In genomic region chr4:119490806-119491205, GRCm38 (mm10) we compare ENCODE assay signal across 9 mouse cellular contexts. TPM values are rescaled to one million over a fixed set of nuclear protein-coding genes. Genes with fewer than 3 reads are reported as not detected.
DNase-seq lines count a peak whose midpoint lies in the region; ATAC-seq and TF ChIP-seq lines count a peak whose summit lies in the region.
"Had no signal": no experiment of that assay in that cellular context is flagged by ENCODE, and none has a peak within 500 bp of the region (broad histone marks: within the 10 kb centered on the region; RNA-seq: fewer than 3 reads in every experiment).

No protein-coding gene starts in this region.

- H3K4me1 ChIP-seq in kidney, embryonic 15.5 days = peaks cover 5% of the 10 kb centered on the region; the same call in 1 of the 2 replicates
- peaks cover 26% of the 10 kb centered on the region for H3K4me1 ChIP-seq in hindbrain, embryonic 15.5 days (replicated peaks)
- peaks cover 16% of the 10 kb centered on the region for H3K4me1 ChIP-seq in midbrain, embryonic 15.5 days
- peaks cover 12% of the 10 kb centered on the region; the same call in 1 of the 2 replicates for H3K4me1 ChIP-seq in forebrain, embryonic 13.5 days
- H3K4me1 ChIP-seq: limb, embryonic 12.5 days had no signal

- DNase-seq in kidney, adult 9 months = peak; percentile 27
- peak; percentile 84 for DNase-seq in ES-CJ7 (ENCODE audit: low read depth, low spot score)
- DNase-seq in brain, embryonic 14.5 days (ENCODE audit: low read depth) = peak; percentile 45

- WGBS in kidney, embryonic 15.5 days = 74% methylated on average over 3 of the region's 3 CpGs
- WGBS in hindbrain, embryonic 15.5 days = 84% methylated on average over 3 of the region's 3 CpGs
- WGBS in midbrain, embryonic 15.5 days = 78% methylated on average over 3 of the region's 3 CpGs
- 78% methylated on average over 3 of the region's 3 CpGs for WGBS in forebrain, embryonic 13.5 days

- no peak for TF ChIP-seq POLR2A in brain, embryonic 14.5 days (IDR thresholded peaks at IDR 0.05; ENCODE audit: borderline replicate concordance, extremely low read depth, insufficient read depth, insufficient read length, poor library complexity, severe bottlenecking)

- H3K9ac ChIP-seq in kidney, embryonic 15.5 days = no peak overlapping the region
- no peak overlapping the region for H3K9ac ChIP-seq in hindbrain, embryonic 15.5 days
- no peak overlapping the region for H3K9ac ChIP-seq in midbrain, embryonic 15.5 days
- H3K9ac ChIP-seq in forebrain, embryonic 13.5 days = no peak overlapping the region
- H3K9ac ChIP-seq: limb, embryonic 12.5 days had no signal

- no peaks in the 10 kb centered on the region for H3K9me3 ChIP-seq in kidney, embryonic 15.5 days (replicated peaks)
- H3K9me3 ChIP-seq in hindbrain, embryonic 15.5 days = no peaks in the 10 kb centered on the region
- no peaks in the 10 kb centered on the region for H3K9me3 ChIP-seq in midbrain, embryonic 15.5 days
- no peaks in the 10 kb centered on the region for H3K9me3 ChIP-seq in forebrain, embryonic 13.5 days (replicated peaks)

- peak; percentile 43; the same call in 1 of the 2 replicates for TF ChIP-seq CTCF in brain, embryonic 14.5 days (IDR thresholded peaks at IDR 0.05; ENCODE audit: borderline replicate concordance, extremely low read depth, insufficient read depth, insufficient read length)

- H3K36me3 ChIP-seq in kidney, embryonic 15.5 days = no peaks in the 10 kb centered on the region
- no peaks in the 10 kb centered on the region for H3K36me3 ChIP-seq in hindbrain, embryonic 15.5 days
- no peaks in the 10 kb centered on the region for H3K36me3 ChIP-seq in midbrain, embryonic 15.5 days (replicated peaks)
- no peaks in the 10 kb centered on the region for H3K36me3 ChIP-seq in forebrain, embryonic 13.5 days (ENCODE audit: poor library complexity, severe bottlenecking)
- H3K36me3 ChIP-seq: limb, embryonic 12.5 days had no signal

- H3K4me3 ChIP-seq in kidney, embryonic 15.5 days (replicated peaks) = no peak overlapping the region
- no peak overlapping the region for H3K4me3 ChIP-seq in hindbrain, embryonic 15.5 days
- H3K4me3 ChIP-seq in midbrain, embryonic 15.5 days = no peak overlapping the region
- no peak overlapping the region for H3K4me3 ChIP-seq in forebrain, embryonic 13.5 days
- H3K4me3 ChIP-seq: limb, embryonic 12.5 days had no signal

- H3K27ac ChIP-seq in kidney, embryonic 15.5 days = no peak overlapping the region
- H3K27ac ChIP-seq in hindbrain, embryonic 15.5 days (replicated peaks) = no peak overlapping the region
- no peak overlapping the region for H3K27ac ChIP-seq in midbrain, embryonic 15.5 days
- no peak overlapping the region for H3K27ac ChIP-seq in forebrain, embryonic 13.5 days
- H3K27ac ChIP-seq: limb, embryonic 12.5 days had no signal

- peaks cover 24% of the 10 kb centered on the region for H3K27me3 ChIP-seq in kidney, embryonic 15.5 days
- H3K27me3 ChIP-seq in hindbrain, embryonic 15.5 days = no peaks in the 10 kb centered on the region
- H3K27me3 ChIP-seq in midbrain, embryonic 15.5 days (replicated peaks) = no peaks in the 10 kb centered on the region
- H3K27me3 ChIP-seq in forebrain, embryonic 13.5 days = peaks cover 4% of the 10 kb centered on the region; the same call in 1 of the 2 replicates

- no peak for ATAC-seq in kidney, embryonic 15.5 days (replicated peaks; ENCODE audit: low FRiP score)
- no peak for ATAC-seq in hindbrain, embryonic 15.5 days (ENCODE audit: low FRiP score, low read depth)
- no peak for ATAC-seq in midbrain, embryonic 15.5 days (replicated peaks)
- ATAC-seq in monocyte, adult 5-6 weeks (replicated peaks; ENCODE audit: insufficient number of reproducible peaks, low FRiP score, low TSS enrichment, poor library complexity, severe bottlenecking) = no peak
- ATAC-seq in forebrain, embryonic 13.5 days = no peak

- no peak overlapping the region for H3K4me2 ChIP-seq in kidney, embryonic 15.5 days
- H3K4me2 ChIP-seq in hindbrain, embryonic 15.5 days = peak overlapping the region; percentile 85
- H3K4me2 ChIP-seq in midbrain, embryonic 15.5 days = peak overlapping the region; percentile 79; the same call in 1 of the 2 replicates
- H3K4me2 ChIP-seq in forebrain, embryonic 13.5 days = no peak overlapping the region
- H3K4me2 ChIP-seq: limb, embryonic 12.5 days had no signal

RNA-seq across cellular contexts. Expression of gene Rimkla, which starts 1.6 kb away (rescaled TPM):
- polyA plus RNA-seq in kidney, embryonic 15.5 days (2015; fragmentation: Nextera tagmentation; extraction: Ambion mirVana) = 1.9 and 2.4 TPM in 2 replicates
- 15.6 and 22.0 TPM in 2 replicates for polyA plus RNA-seq in brain, embryonic 14.5 days (2012; rRNA removed)
- polyA plus RNA-seq in hindbrain, embryonic 15.5 days (2015; fragmentation: Nextera tagmentation; extraction: Ambion mirVana) = 25.6 and 28.9 TPM in 2 replicates
- polyA plus RNA-seq in midbrain, embryonic 15.5 days (2015; fragmentation: Nextera tagmentation; extraction: Ambion mirVana) = 25.5 and 27.6 TPM in 2 replicates
- total RNA-seq in monocyte, adult 5-6 weeks (2017) = 0.10 TPM in 1 of 3 replicates, not detected in the others
- polyA plus RNA-seq in forebrain, embryonic 13.5 days (2015; fragmentation: Nextera tagmentation; extraction: Ambion mirVana) = 12.2 and 12.6 TPM in 2 replicates

RNA-seq across cellular contexts. Expression of gene Foxj3, which starts 46.0 kb away (rescaled TPM):
- polyA plus RNA-seq in kidney, embryonic 15.5 days (2015; fragmentation: Nextera tagmentation; extraction: Ambion mirVana) = 24.2 and 25.7 TPM in 2 replicates
- 36.5 and 43.3 TPM in 2 replicates for polyA plus RNA-seq in brain, embryonic 14.5 days (2012; rRNA removed)
- 29.3 and 31.8 TPM in 2 replicates for polyA plus RNA-seq in hindbrain, embryonic 15.5 days (2015; fragmentation: Nextera tagmentation; extraction: Ambion mirVana)
- polyA plus RNA-seq in midbrain, embryonic 15.5 days (2015; fragmentation: Nextera tagmentation; extraction: Ambion mirVana) = 34.5 and 38.2 TPM in 2 replicates
- 34.3 to 61.1 TPM (median 35.8 TPM) in 3 replicates for total RNA-seq in monocyte, adult 5-6 weeks (2017)
- polyA plus RNA-seq in forebrain, embryonic 13.5 days (2015; fragmentation: Nextera tagmentation; extraction: Ambion mirVana) = 23.8 and 25.4 TPM in 2 replicates

RNA-seq across cellular contexts. Expression of gene Frg2f1, which starts 48.5 kb away (rescaled TPM):
- 3.9 and 5.9 TPM in 2 replicates for polyA plus RNA-seq in kidney, embryonic 15.5 days (2015; fragmentation: Nextera tagmentation; extraction: Ambion mirVana)
- 9.4 and 10.0 TPM in 2 replicates for polyA plus RNA-seq in brain, embryonic 14.5 days (2012; rRNA removed)
- polyA plus RNA-seq in hindbrain, embryonic 15.5 days (2015; fragmentation: Nextera tagmentation; extraction: Ambion mirVana) = 10.2 and 11.1 TPM in 2 replicates
- polyA plus RNA-seq in midbrain, embryonic 15.5 days (2015; fragmentation: Nextera tagmentation; extraction: Ambion mirVana) = 9.9 and 13.3 TPM in 2 replicates
- total RNA-seq in monocyte, adult 5-6 weeks (2017) = 0.29 to 8.2 TPM (median 5.1 TPM) in 3 replicates
- 4.8 TPM in 2 replicates for polyA plus RNA-seq in forebrain, embryonic 13.5 days (2015; fragmentation: Nextera tagmentation; extraction: Ambion mirVana)

Comparison
In these comparisons a context has a peak if more than half of its experiments do, and no peak if none do; other contexts are left out.
1. DNase-seq: peak in every context shown above with its lines; median percentile 84 in ES-CJ7; 45 in brain, embryonic 14.5 days; 27 in kidney, adult 9 months.
2. H3K4me2 ChIP-seq: peak in hindbrain, embryonic 15.5 days (single experiment) and midbrain, embryonic 15.5 days (single experiment); none in kidney, embryonic 15.5 days (single experiment) and forebrain, embryonic 13.5 days (single experiment).